Mouse (Mus musculus) spleen, adult 2 months (tissue): Measurements from ENCODE around the gene Pgk1.

ENCODE experiments used
- CTCF ChIP-seq: fragments of 200-500 bp; IDR thresholded peaks from 2 replicates; pipeline ENCODE4 v1.5.1; 2011; ENCODE audit warnings: mild to moderate bottlenecking, inconsistent platforms; ENCODE audit not compliant: insufficient read depth, insufficient read length, insufficient replicate concordance; ENCODE audit errors: extremely low read depth
- POLR2A ChIP-seq: fragments of 200-500 bp; IDR thresholded peaks from 2 replicates; pipeline ENCODE4 v1.6.1; 2011; ENCODE audit warnings: low read depth, low read length, inconsistent platforms

DNA sequence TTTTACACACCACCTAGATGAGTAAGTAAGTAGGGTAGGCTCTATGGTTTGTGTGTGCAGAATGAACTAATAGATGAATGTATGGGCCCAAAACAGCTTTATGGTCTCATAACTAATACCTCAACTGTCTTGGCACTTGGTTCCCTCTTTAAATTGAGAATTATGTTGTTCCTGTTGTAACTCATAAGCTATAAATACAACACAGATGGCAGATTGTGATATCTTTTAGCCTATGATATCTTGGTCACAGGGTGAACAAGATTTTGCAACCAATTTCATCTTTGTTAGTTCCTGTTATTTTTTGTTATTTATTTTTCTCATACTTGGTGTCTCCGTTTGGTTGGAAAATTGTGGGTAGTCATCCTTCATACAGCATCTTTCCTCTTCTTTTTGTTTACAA is 38.7 kb upstream of the Pgk1 start:
- TF ChIP-seq CTCF: no peak
- TF ChIP-seq POLR2A: no peak
